Mouse (Mus musculus) hindlimb bud, embryonic 11.5 days (tissue): ENCODE data around the gene Sgcd.

Source experiments
- DNase-seq: peaks from one replicate; pipeline ENCODE4 v3.0.0-alpha.2; 2012; ENCODE audit warnings: low read depth, low spot score; ENCODE audit errors: extremely low spot score

The Sgcd gene

DNA sequence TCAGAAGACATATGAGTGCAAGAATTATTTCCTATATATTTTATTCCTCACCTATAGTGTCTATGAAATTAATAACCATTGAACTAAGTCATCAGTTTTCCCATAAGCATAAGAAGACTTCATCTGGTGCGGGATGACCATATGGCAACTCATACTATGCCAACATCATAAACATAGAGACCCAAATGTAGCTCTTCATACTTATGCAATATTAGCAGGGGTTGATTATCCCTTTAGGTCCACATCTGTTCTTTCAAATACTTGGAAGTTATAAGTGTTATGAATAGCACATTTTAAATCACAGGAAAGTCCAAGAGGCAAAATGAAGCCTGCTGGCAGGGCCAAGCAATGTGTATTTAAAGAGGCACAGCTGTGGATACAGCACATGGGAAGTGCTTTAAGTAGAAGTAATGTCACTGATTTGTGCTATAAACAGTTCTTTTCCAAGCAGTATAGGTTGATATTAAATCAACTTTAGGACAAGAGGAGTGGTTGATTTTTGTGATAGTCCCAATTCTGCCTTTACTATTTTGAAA, 690.9 kb downstream of the Sgcd start:
- no peak for DNase-seq

GRCm38 (mm10) chr11:47294741-47295140, 694.0 kb downstream of the Sgcd start:
- no peak for DNase-seq

GRCm38 (mm10) chr11:47276586-47276985, 712.2 kb downstream of the Sgcd start:
- DNase-seq, result no peak

- DNase-seq, result no peak
Measured at GRCm38 (mm10) chr11:47268556-47268955, 720.2 kb downstream of the Sgcd start.

- DNase-seq, result no peak
Measured at GRCm38 (mm10) chr11:47264267-47264984, 724.3 kb downstream of the Sgcd start.

GRCm38 (mm10) chr11:47250301-47250700, 738.5 kb downstream of the Sgcd start:
- DNase-seq, result no peak

GRCm38 (mm10) chr11:47248345-47248893, 740.4 kb downstream of the Sgcd start:
- no peak for DNase-seq

GRCm38 (mm10) chr11:47247703-47248344, 740.9 kb downstream of the Sgcd start:
- DNase-seq, result no peak

- DNase-seq, result no peak
Measured at GRCm38 (mm10) chr11:47242401-47242800, 746.4 kb downstream of the Sgcd start.

- no peak for DNase-seq
Measured at GRCm38 (mm10) chr11:47228222-47228621, 760.5 kb downstream of the Sgcd start.

DNA sequence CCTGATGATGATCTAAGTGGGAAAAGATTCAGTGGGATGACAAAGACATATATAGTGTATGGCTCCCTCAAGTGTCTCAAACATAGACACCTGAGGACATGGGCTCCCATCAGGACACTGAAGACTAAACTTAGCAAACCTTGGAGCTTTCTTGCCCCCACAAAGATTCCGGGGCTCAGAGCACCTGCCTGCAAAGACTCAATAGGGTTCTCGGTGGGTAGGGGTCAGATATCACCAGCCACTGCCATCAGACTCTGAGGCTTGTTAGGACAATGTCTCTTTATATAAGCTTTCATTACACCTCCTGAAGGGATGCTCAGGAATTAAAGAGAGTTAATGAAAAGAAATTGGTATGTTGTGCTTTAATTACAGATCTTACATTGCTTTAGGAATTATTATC, 764.6 kb downstream of the Sgcd start:
- DNase-seq, result no peak

DNA sequence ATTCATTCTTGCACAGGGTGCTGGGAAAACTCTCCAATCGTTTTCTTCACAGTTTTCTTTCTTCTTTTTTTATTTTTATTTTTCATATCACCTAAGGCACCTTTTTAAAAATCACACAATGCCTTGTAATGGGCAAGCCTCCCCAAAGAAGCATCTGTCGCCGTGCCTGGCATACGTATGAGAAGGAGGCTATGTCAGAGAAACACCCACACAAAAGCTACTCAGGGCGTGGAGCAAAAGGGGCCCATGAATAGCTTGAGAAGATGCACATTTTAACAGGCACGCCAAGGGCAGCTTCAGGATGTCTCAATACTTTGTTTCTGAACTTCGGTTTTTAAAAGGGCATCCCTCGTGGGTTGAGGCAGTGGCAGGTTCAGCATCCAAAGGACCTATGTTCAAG, 777.2 kb downstream of the Sgcd start:
- no peak for DNase-seq

- no peak for DNase-seq
Measured at GRCm38 (mm10) chr11:47206461-47206860, 782.3 kb downstream of the Sgcd start.

GRCm38 (mm10) chr11:47199106-47199505, 789.7 kb downstream of the Sgcd start:
- DNase-seq, result no peak

GRCm38 (mm10) chr11:47188556-47188955, 800.2 kb downstream of the Sgcd start:
- DNase-seq, result no peak

DNA sequence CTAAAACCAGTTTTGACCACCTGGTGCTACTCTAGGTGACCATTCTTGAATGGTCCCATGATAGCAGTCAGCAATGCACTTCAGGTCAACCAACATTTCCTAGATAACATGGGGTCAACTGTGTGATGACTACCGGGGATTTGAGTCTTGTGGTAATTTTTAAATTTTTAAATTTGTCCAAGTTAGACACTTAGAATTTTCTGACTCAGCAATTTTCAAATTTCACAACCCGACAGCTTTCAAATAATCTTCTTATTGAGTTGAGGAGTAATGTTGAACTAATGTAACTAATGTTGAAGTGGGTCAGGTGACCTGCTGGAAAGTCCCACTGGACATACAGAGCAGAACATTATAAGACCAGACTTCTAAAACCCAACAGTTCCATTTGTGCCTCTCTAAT, 813.8 kb downstream of the Sgcd start:
- no peak for DNase-seq

DNA sequence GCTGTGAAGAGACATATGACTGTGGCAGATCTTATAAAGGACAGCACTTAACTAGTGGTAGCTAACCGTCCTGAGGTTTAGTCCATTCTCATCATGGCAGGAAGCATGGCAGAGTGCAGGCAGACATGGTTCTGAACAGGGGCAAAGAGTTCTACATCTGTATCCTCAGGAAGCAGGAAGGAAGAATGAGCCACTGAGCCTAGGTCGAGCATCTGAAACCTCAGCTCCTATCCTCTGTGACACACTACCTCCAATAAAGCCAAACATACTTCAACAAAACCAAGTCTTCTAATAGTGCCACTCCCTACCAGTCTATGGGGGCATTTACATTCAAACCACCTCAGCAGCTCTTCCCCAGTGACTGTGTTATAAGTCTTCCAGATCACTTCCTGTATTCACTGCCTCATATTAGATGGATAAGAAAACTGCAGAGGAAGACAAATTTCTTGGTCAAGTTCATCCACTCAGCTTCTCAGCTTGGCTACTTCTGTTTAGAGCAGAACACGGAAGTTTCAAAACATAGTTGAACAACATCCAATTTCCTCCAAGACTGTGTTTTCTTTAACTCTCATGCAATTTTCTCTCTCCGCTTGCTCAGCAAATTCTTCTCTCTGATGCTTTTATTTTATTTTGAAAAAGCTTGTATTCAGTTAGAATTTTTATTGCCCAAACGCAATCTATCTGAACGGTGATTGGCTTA, 817.7 kb downstream of the Sgcd start:
- DNase-seq, result no peak

GRCm38 (mm10) chr11:47167376-47167775, 821.4 kb downstream of the Sgcd start:
- DNase-seq, result no peak

- no peak for DNase-seq
Measured at GRCm38 (mm10) chr11:47158089-47158488, 830.7 kb downstream of the Sgcd start.

GRCm38 (mm10) chr11:47156730-47157693, 831.8 kb downstream of the Sgcd start:
- DNase-seq, result no peak
